Mouse (Mus musculus): ENCODE data around the gene Esr1. TPM values are rescaled to one million over a fixed set of nuclear protein-coding genes. Genes with fewer than 3 reads are reported as not detected.

The Esr1 gene
- polyA plus RNA-seq, 1 experiment from 2014 or later: 0.82 TPM

- no peak overlapping the region for H3K27ac ChIP-seq
- no peak overlapping the region for H3K4me2 ChIP-seq
- H3K36me3 ChIP-seq: no peaks in the 10 kb centered on the region
- no peaks in the 10 kb centered on the region for H3K4me1 ChIP-seq
- H3K4me3 ChIP-seq: no peak overlapping the region
- no peaks in the 10 kb centered on the region for H3K27me3 ChIP-seq
- no peaks in the 10 kb centered on the region for H3K9me3 ChIP-seq
- no peak overlapping the region for H3K9ac ChIP-seq
- 55% methylated on average over 6 of the region's 6 CpGs for WGBS
- no peak for ATAC-seq (ENCODE audit: insufficient number of reproducible peaks, low FRiP score, low TSS enrichment, low read depth)
These were observed 169.5 kb downstream of the Esr1 start for GRCm38 (mm10) chr10:4780926-4781325.

- Histone ChIP-seq H3K36me3 (no peaks in the 10 kb centered on the region), H3K9ac (no peak overlapping the region), H3K27ac (no peak overlapping the region), H3K4me3 (no peak overlapping the region), H3K4me1 (no peaks in the 10 kb centered on the region), H3K9me3 (no peaks in the 10 kb centered on the region), H3K4me2 (no peak overlapping the region), H3K27me3 (no peaks in the 10 kb centered on the region)
- no peak for ATAC-seq (ENCODE audit: insufficient number of reproducible peaks, low FRiP score, low TSS enrichment, low read depth)
- WGBS: 70% methylated on average over 5 of the region's 5 CpGs
These were observed 175.7 kb downstream of the Esr1 start for GRCm38 (mm10) chr10:4787003-4787628.

- 65% methylated on average over 3 of the region's 3 CpGs for WGBS
- H3K4me1 ChIP-seq: no peaks in the 10 kb centered on the region
These were observed 186.9 kb downstream of the Esr1 start for GRCm38 (mm10) chr10:4798268-4798808.

GRCm38 (mm10) chr10:4824366-4824765, 213.0 kb downstream of the Esr1 start:
- Histone ChIP-seq H3K4me3 (no peak overlapping the region), H3K36me3 (no peaks in the 10 kb centered on the region), H3K27ac (no peak overlapping the region), H3K4me1 (no peaks in the 10 kb centered on the region), H3K9me3 (no peaks in the 10 kb centered on the region), H3K27me3 (no peaks in the 10 kb centered on the region), H3K4me2 (no peak overlapping the region), H3K9ac (no peak overlapping the region)
- ATAC-seq (ENCODE audit: insufficient number of reproducible peaks, low FRiP score, low TSS enrichment, low read depth): no peak
- 80% methylated on average over 5 of the region's 5 CpGs for WGBS

More at GRCm38 (mm10) chr10:4798268-4798808, 186.9 kb downstream of the Esr1 start:
- Histone ChIP-seq H3K9me3 (no peaks in the 10 kb centered on the region), H3K9ac (no peak overlapping the region), H3K4me3 (no peak overlapping the region), H3K27me3 (no peaks in the 10 kb centered on the region), H3K36me3 (no peaks in the 10 kb centered on the region), H3K4me2 (no peak overlapping the region), H3K27ac (no peak overlapping the region)
- no peak for ATAC-seq (ENCODE audit: insufficient number of reproducible peaks, low FRiP score, low TSS enrichment, low read depth)

- H3K4me2 ChIP-seq: no peak overlapping the region
- H3K4me1 ChIP-seq: no peaks in the 10 kb centered on the region
- 82% methylated on average over 6 of the region's 6 CpGs for WGBS
- no peaks in the 10 kb centered on the region for H3K9me3 ChIP-seq
- H3K27me3 ChIP-seq: no peaks in the 10 kb centered on the region
- no peaks in the 10 kb centered on the region for H3K36me3 ChIP-seq
- H3K4me3 ChIP-seq: no peak overlapping the region
- H3K9ac ChIP-seq: no peak overlapping the region
- H3K27ac ChIP-seq: no peak overlapping the region
- no peak for ATAC-seq (ENCODE audit: insufficient number of reproducible peaks, low FRiP score, low TSS enrichment, low read depth)
These were observed 219.2 kb downstream of the Esr1 start for GRCm38 (mm10) chr10:4830592-4830991.

- no peaks in the 10 kb centered on the region for H3K27me3 ChIP-seq
- WGBS: 63% methylated on average over 4 of the region's 4 CpGs
- no peak overlapping the region for H3K27ac ChIP-seq
- no peak for ATAC-seq (ENCODE audit: insufficient number of reproducible peaks, low FRiP score, low TSS enrichment, low read depth)
- H3K9me3 ChIP-seq: no peaks in the 10 kb centered on the region
- H3K36me3 ChIP-seq: no peaks in the 10 kb centered on the region
- H3K9ac ChIP-seq: no peak overlapping the region
- H3K4me1 ChIP-seq: no peaks in the 10 kb centered on the region
- no peak overlapping the region for H3K4me2 ChIP-seq
- H3K4me3 ChIP-seq: no peak overlapping the region
These were observed 226.7 kb downstream of the Esr1 start for GRCm38 (mm10) chr10:4838099-4838498.

- Histone ChIP-seq H3K36me3 (no peaks in the 10 kb centered on the region), H3K4me1 (no peaks in the 10 kb centered on the region), H3K4me2 (no peak overlapping the region), H3K9ac (no peak overlapping the region), H3K4me3 (no peak overlapping the region), H3K27me3 (no peaks in the 10 kb centered on the region), H3K27ac (no peak overlapping the region), H3K9me3 (no peaks in the 10 kb centered on the region)
- ATAC-seq (ENCODE audit: insufficient number of reproducible peaks, low FRiP score, low TSS enrichment, low read depth): no peak
These were observed 229.6 kb downstream of the Esr1 start for GRCm38 (mm10) chr10:4841039-4841438.

GRCm38 (mm10) chr10:4847523-4847922, 236.1 kb downstream of the Esr1 start:
- H3K9me3 ChIP-seq: no peaks in the 10 kb centered on the region
- H3K4me2 ChIP-seq: no peak overlapping the region
- H3K4me1 ChIP-seq: no peaks in the 10 kb centered on the region
- no peaks in the 10 kb centered on the region for H3K27me3 ChIP-seq
- ATAC-seq (ENCODE audit: insufficient number of reproducible peaks, low FRiP score, low TSS enrichment, low read depth): no peak
- H3K4me3 ChIP-seq: no peak overlapping the region
- no peak overlapping the region for H3K27ac ChIP-seq
- no peak overlapping the region for H3K9ac ChIP-seq
- 71% methylated on average over 2 of the region's 2 CpGs for WGBS
- H3K36me3 ChIP-seq: no peaks in the 10 kb centered on the region

- no peak for ATAC-seq (ENCODE audit: insufficient number of reproducible peaks, low FRiP score, low TSS enrichment, low read depth)
- Histone ChIP-seq H3K9me3 (no peaks in the 10 kb centered on the region), H3K9ac (no peak overlapping the region), H3K4me1 (no peaks in the 10 kb centered on the region), H3K27ac (no peak overlapping the region), H3K4me3 (no peak overlapping the region), H3K4me2 (no peak overlapping the region), H3K36me3 (no peaks in the 10 kb centered on the region), H3K27me3 (no peaks in the 10 kb centered on the region)
- WGBS: 88% methylated on average over 3 of the region's 3 CpGs
These were observed 238.5 kb downstream of the Esr1 start for GRCm38 (mm10) chr10:4849881-4850280.

GRCm38 (mm10) chr10:4875076-4875737, 263.8 kb downstream of the Esr1 start:
- H3K4me3 ChIP-seq: no peak overlapping the region
- H3K27me3 ChIP-seq: no peaks in the 10 kb centered on the region
- WGBS: 82% methylated on average over 8 of the region's 8 CpGs
- no peaks in the 10 kb centered on the region for H3K4me1 ChIP-seq
- ATAC-seq (ENCODE audit: insufficient number of reproducible peaks, low FRiP score, low TSS enrichment, low read depth): no peak
- H3K9ac ChIP-seq: no peak overlapping the region
- H3K4me2 ChIP-seq: no peak overlapping the region
- H3K9me3 ChIP-seq: no peaks in the 10 kb centered on the region
- no peaks in the 10 kb centered on the region for H3K36me3 ChIP-seq
- H3K27ac ChIP-seq: no peak overlapping the region

GRCm38 (mm10) chr10:4881391-4881790, 270.0 kb downstream of the Esr1 start:
- Histone ChIP-seq H3K9me3 (no peaks in the 10 kb centered on the region), H3K4me1 (no peaks in the 10 kb centered on the region), H3K27me3 (no peaks in the 10 kb centered on the region), H3K27ac (no peak overlapping the region), H3K4me3 (no peak overlapping the region), H3K9ac (no peak overlapping the region), H3K36me3 (no peaks in the 10 kb centered on the region), H3K4me2 (no peak overlapping the region)
- ATAC-seq (ENCODE audit: insufficient number of reproducible peaks, low FRiP score, low TSS enrichment, low read depth): no peak
- WGBS: 70% methylated on average over 1 of the region's 1 CpGs

GRCm38 (mm10) chr10:4885506-4885905, 274.1 kb downstream of the Esr1 start:
- H3K9me3 ChIP-seq: no peaks in the 10 kb centered on the region
- WGBS: 60% methylated on average over 3 of the region's 3 CpGs
- no peaks in the 10 kb centered on the region for H3K4me1 ChIP-seq
- ATAC-seq (ENCODE audit: insufficient number of reproducible peaks, low FRiP score, low TSS enrichment, low read depth): no peak
- no peak overlapping the region for H3K27ac ChIP-seq
- H3K4me2 ChIP-seq: no peak overlapping the region
- no peaks in the 10 kb centered on the region for H3K27me3 ChIP-seq
- no peaks in the 10 kb centered on the region for H3K36me3 ChIP-seq
- no peak overlapping the region for H3K4me3 ChIP-seq
- H3K9ac ChIP-seq: no peak overlapping the region

All from limb, embryonic 15.5 days (tissue).